Mouse (Mus musculus) testis, adult 2 months (tissue): ENCODE results near the gene Irgq. TPM values are rescaled to one million over a fixed set of nuclear protein-coding genes. Genes with fewer than 3 reads are reported as not detected.
"Not testable (repeated sequence)": the region's sequence is repeated elsewhere in the genome, so short reads cannot be mapped to it uniquely, and the experiment has no call there.

Source experiments
- H3K27ac ChIP-seq: fragments of 200-500 bp; 2 replicates; pipeline ENCODE4 v1.5.1; 2012; ENCODE audit warnings: low read depth, low read length; ENCODE audit not compliant: control insufficient read depth, insufficient read depth
- H3K27me3 ChIP-seq: fragments of 200-500 bp; 2 replicates; pipeline ENCODE4 v1.6.1; 2012; ENCODE audit warnings: mild to moderate bottlenecking, low read length, moderate library complexity; ENCODE audit not compliant: control insufficient read depth, insufficient read depth
- H3K36me3 ChIP-seq: fragments of 200-500 bp; 2 replicates; pipeline ENCODE4 v1.6.1; 2012; ENCODE audit warnings: mild to moderate bottlenecking, low read length; ENCODE audit not compliant: control insufficient read depth, insufficient read depth
- H3K4me1 ChIP-seq: fragments of 200-500 bp; 2 replicates; pipeline ENCODE4 v1.6.1; 2012; ENCODE audit warnings: low read length; ENCODE audit not compliant: control insufficient read depth, insufficient read depth
- H3K4me3 ChIP-seq: fragments of 200-500 bp; 2 replicates; pipeline ENCODE4 v1.5.1; 2012; ENCODE audit warnings: low read depth, mild to moderate bottlenecking, low read length, moderate library complexity, mixed read lengths; ENCODE audit not compliant: control insufficient read depth
- CTCF ChIP-seq: fragments of 200-500 bp; IDR thresholded peaks from 2 replicates; pipeline ENCODE4 v1.5.1; 2012; ENCODE audit warnings: low read depth, mild to moderate bottlenecking, inconsistent platforms, low read length, moderate library complexity; ENCODE audit not compliant: control insufficient read depth, insufficient read depth, insufficient replicate concordance
- POLR2A ChIP-seq: fragments of 200-500 bp; IDR thresholded peaks from 2 replicates; pipeline ENCODE4 v1.6.1; 2012; ENCODE audit warnings: low read depth, mild to moderate bottlenecking, inconsistent platforms, low read length, moderate library complexity; ENCODE audit not compliant: control insufficient read depth
- polyA plus RNA-seq: library from polyadenylated mRNA; depleted of rRNA; stranded (reverse); fragments of >200 nt; gene quantifications from 2 replicates; pipeline ENCODE4 v1.2.3, GENCODE M21; 2012; rRNA removed

The Irgq gene
- polyA plus RNA-seq = 2.2 and 2.4 TPM in 2 replicates

DNA sequence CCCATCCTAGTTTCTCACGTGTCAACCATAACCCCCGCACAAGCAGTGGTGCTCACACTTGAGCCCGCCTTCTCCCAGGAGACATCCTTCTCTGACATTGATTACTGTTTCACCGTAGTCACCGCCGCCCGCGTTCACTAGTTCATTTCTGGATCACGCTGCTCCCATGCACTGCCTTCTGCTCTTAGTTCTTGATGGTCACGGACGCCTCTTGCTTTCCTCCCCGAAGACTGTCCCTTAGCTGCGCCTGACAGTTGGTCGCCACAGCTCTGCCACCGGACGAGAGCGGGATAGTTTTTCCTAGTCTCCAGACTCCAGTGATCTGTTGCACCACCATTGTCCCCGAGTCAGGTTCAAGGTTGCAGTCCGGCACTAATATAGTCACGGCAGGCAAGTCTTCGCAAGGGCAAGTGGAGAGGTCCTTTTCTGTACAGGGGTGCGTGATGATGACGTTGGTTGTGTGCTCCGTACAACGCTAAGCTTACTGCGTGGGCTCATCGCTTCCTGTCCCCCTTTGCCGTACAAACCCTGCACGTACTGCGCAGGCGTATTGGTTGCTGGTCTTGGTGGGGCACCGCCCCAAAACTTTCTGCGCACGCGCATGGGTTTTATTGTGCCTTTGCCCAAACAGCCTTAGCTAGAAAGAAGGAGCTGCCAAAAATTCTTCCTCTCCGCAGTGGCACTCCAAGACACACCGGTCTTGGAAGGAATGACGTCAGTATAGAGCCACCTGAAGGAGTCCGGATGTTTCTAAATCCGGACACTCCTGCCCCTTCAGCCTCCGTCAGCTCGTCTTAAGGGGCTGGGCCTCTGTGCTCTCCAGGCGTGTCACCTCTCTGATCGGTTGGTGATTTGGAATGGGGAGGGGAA lies at the start of gene Irgq:
TSS of gene Irgq (plus strand) at position 628 of the 870 bp plus-strand sequence.
- Histone ChIP-seq H3K27me3 (no peaks in the 10 kb centered on the region), H3K4me1 (peaks cover 28% of the 10 kb centered on the region), H3K36me3 (no peaks in the 10 kb centered on the region), H3K4me3 (peak within 1 kb of the TSS; percentile 92), H3K27ac (peak within 1 kb of the TSS; percentile 86)
- peak; percentile 39 for TF ChIP-seq POLR2A
- peak; percentile 3; the same call in 1 of the 2 replicates for TF ChIP-seq CTCF

DNA sequence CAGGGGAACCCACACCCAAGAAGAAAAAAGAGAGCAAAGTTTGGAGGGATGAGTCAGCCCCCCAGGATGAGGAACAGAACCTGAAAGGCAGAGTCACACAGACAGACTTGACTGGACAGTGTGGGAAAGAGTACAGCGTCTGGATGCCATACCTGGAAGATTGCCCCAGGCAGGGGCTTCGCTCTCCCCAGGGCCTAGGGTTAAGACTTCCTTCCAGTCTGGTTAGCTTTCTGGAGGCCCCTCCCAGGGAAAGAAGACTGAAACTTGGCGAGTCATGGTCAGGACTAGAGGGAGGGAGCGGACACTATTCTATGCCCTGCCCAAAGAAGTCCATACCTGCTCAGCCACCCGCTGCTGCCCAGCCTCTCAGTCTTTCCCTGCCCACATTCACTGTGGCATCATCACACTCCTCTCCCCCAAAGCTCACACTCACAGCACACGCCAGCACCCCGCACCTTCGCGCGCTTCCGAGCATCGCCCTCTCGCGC lies 49.5 kb upstream of the Irgq start:
- H3K4me3 ChIP-seq = peak overlapping the region; percentile 89
- TF ChIP-seq CTCF = no peak
- no peak for TF ChIP-seq POLR2A
- H3K4me1 ChIP-seq = peaks cover 10% of the 10 kb centered on the region
- no peak overlapping the region for H3K27ac ChIP-seq
- H3K36me3 ChIP-seq = no peaks in the 10 kb centered on the region
- no peaks in the 10 kb centered on the region for H3K27me3 ChIP-seq

DNA sequence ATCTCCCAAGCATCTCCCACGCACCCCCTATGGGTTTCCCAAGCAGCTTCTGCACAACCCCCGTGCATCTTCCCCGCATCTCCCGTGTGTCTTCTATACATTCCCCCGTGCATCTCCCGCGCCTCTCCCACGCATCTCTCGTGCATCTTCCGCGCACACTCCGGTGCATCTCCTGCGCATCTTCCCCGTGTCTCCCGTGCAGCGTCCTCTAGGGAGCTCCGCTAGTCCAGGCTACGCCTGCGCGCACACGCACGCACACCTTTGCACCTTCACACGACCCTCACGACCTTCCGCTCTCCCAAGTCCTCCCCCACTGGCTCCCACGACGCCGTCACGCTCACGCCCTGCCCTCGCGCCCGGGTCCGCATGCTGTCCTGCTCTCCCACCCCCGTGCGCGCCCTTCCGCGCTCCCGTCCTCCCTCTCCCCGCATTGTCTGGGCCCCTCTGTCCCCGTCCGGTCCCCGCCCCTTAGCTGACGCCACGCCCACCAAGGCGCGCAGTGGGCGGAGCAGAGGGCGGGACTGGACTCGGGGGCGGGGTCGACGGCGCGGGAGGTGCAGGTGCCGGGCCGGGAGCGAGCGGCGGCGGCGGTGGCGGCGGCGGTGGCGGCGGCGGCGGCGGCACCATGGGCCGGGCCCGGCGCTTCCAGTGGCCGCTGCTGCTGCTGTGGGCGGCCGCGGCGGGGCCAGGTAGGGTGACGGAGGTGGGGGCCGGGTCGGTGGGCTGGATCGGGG lies 48.8 kb upstream of the Irgq start, which contains the start of gene Cadm4:
TSS of gene Cadm4 (plus strand) at position 550 of the 734 bp plus-strand sequence.
- H3K4me1 ChIP-seq = peaks cover 10% of the 10 kb centered on the region
- no peaks in the 10 kb centered on the region for H3K36me3 ChIP-seq
- H3K27ac ChIP-seq = no peak within 1 kb of the TSS
- H3K27me3 ChIP-seq = no peaks in the 10 kb centered on the region
- peak within 1 kb of the TSS; percentile 89 for H3K4me3 ChIP-seq
- no peak for TF ChIP-seq CTCF
- TF ChIP-seq POLR2A = no peak; the same call in 1 of the 2 replicates

DNA sequence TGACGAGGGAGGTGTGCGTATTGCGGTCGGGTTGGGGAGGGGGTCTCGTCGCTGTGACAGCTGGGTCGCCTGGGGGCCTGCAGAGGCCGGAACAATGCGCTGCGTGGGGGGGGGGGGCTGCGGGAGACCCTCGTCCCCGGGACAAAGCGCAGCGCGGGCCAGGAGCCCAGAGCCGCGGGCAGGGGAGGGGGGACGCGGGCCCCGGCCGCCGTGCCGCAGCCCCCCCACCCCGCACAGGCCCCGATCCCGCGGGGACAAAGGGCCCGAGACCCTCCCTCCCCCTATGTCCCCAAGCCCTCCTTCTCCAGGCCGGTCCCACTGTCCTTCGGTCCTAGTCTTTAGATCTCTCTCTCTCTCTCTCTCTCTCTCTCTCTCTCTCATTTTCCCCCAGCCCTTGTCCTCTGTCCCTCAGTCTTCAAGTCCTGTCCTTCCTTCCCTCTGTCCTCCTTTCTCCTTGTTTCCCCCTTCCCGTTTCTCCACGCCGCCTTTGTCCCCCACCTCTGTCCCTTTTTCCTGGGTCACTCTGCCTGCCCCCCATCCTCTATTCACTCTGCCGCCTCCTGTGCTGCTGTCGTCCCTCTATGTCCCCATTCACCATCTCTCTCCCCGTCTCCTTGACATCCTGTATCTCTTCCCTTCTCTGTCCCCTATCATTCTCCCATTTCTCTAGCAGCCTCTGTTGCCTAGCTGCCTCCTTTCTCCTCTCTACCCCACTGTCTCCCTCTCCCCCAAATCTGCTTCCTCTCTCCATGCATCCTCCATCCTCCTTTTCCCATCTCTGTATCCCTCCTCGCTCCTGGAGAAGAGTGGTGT lies 48.1 kb upstream of the Irgq start:
- H3K4me3 ChIP-seq = no peak overlapping the region; the same call in 1 of the 2 replicates
- H3K27ac ChIP-seq = no peak overlapping the region
- peaks cover 15% of the 10 kb centered on the region for H3K4me1 ChIP-seq
- H3K36me3 ChIP-seq = no peaks in the 10 kb centered on the region
- TF ChIP-seq POLR2A (no peak), CTCF (no peak)
- no peaks in the 10 kb centered on the region for H3K27me3 ChIP-seq

DNA sequence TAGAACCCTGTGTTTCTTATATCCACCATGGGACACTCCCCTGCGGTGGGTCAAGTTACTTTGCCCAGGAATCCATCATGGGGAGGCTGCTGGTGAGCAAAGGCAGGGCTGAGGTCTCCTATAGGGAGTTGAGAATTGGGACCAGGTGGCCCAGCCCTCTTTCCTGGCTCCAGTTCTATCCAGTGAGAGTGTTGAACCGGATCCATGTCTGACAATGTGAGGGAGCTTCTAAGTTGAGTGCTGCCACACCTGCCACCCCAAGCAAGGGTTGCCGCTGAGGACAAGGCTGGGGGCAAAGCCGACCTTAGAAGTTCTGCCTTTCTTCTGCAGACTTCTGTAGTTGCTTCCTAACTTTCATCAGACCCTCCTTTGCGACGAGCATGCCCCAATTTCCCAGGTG lies 47.2 kb upstream of the Irgq start:
- H3K27ac ChIP-seq, H3K27me3 ChIP-seq, H3K36me3 ChIP-seq, H3K4me3 ChIP-seq: not testable (repeated sequence)
- peaks cover 15% of the 10 kb centered on the region for H3K4me1 ChIP-seq

DNA sequence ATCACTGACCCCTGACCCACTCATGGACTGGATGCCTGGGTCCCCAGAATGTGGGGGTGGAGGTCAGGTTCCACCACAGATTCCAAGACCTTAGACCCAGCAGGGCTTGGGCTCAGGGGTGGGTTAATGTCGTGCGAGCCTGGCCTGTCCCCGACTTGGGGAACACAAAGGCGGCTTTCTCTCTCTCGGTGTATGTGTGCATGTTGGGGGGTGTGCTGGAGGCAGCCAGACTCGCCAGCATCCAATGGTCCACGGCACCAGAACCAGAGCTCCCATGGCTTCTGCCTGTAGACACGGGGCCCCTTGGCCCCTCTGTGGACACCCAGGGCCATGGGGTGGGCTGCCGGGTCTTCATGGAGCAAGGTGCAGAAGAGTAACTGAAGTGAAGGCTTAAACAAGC lies 45.0 kb upstream of the Irgq start:
- Histone ChIP-seq H3K4me3 (no peak overlapping the region), H3K27me3 (no peaks in the 10 kb centered on the region), H3K4me1 (peaks cover 15% of the 10 kb centered on the region), H3K27ac (no peak overlapping the region), H3K36me3 (no peaks in the 10 kb centered on the region)
- TF ChIP-seq CTCF = no peak
- TF ChIP-seq POLR2A = no peak
